Mouse (Mus musculus) right cerebral cortex, postnatal 10 days (tissue): ENCODE results near the gene Olfr926.
"Not testable (repeated sequence)": the region's sequence is repeated elsewhere in the genome, so short reads cannot be mapped to it uniquely, and the experiment has no call there.

Source experiments
- DNase-seq, 2 experiments: peaks; one replicate each; pipeline ENCODE4 v3.0.0; 2021; ENCODE audit warnings: low spot score in 2 of 2

Gene Olfr926

DNA sequence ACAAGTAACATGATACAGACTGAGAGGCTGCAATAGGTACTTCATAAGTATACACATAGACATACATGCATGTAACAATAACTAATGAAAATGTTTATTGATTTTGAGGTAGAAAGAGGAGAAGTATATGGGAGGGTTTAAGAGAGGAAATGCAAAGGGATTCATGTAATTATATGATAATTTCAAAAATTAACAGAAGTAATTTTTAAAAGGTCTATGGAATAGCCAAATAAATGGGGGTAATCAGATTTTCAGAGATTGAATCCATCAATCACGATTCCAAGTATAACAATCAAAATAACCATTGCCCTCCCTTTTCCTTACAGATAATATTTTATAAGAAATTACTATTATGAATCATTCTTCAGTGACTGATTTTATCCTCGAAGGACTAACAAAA lies at the start of gene Olfr926:
Gene Olfr926, plus strand, starts transcription at position 301 of the 400 bp plus-strand sequence.
- no peak for DNase-seq

DNA sequence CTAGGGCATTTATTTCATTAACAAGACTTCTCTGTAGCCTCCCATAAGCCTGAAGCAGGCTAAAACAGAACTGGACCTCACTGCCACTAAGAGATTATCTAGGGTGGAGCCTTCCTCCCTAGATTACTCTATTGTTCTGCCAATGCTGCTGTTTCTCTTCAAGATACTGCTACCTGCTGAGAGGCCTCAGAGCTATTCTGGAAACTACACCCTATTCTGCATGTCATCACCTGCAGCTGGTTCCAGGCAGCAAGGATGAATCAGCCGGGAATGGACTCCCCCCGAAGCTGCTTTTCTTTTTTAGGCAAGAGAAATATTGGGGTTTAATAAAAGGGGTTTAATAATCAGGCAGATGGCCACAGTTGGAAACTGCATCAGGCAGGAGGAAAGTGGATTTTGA lies 43.9 kb upstream of the Olfr926 start:
- DNase-seq = no peak

DNA sequence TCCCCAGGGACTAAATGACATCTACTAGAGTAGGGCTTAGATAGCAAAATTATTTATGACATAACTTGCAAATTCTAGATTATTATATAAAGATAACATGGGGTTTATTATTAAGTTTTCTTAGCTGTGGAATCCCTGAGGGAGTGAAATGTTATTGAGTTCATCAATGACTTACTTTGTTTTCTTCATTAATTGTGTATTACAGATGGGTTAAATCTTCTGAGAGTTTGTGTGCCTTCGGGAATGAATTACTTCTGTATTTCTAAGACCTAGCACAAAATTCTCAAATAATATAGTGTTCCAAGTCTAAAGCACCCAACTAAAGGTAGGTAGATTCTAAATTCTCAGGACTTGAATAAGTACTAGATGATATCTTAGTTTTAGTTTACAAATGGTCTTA lies 32.8 kb upstream of the Olfr926 start, which contains the start of gene Olfr924:
Gene Olfr924, plus strand, starts transcription at position 301 of the 400 bp plus-strand sequence.
- DNase-seq = no peak

DNA sequence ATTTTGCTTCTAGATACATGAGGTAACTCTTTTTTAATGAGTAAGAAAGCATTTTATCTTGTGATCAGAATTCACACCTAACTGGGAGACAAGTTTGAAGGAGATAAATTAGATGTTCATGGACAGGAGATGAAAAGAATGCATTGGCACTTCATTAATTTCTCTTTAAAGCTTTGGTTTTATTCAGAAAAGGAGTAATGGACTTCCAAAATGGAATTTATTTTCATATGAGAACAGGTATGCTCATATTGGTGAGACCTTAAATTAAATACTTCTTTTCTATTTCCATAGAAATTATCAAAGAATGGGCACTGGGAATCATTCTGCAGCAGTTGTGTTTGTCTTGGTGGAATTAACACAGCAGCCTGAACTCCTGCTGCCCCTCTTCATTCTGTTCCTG lies 22.2 kb upstream of the Olfr926 start, which contains the start of gene Olfr26:
Gene Olfr26, plus strand, starts transcription at position 301 of the 400 bp plus-strand sequence.
- no peak for DNase-seq

DNA sequence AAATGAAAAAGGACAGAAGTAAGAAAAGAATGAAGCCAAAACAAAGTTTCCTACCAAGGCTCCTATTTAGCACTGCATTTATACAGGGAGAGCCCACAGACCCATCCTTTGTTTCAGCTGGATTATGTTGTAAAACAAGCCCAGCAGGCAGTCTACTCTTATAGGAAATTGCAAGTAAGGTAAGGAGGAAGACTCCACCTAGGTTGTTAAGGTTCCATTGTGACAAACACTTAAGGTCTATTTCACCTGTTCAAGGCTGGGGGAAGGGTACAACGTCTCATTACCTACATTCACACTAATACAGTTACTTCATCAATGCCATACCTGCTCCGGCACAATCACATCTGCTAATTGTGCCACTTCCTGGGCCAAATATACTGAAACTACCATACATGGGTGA lies 2.0 kb upstream of the Olfr926 start:
- DNase-seq = not testable (repeated sequence)
